Mouse (Mus musculus) forebrain, embryonic 11.5 days (tissue): ENCODE results near the gene Gimap3. TPM values are rescaled to one million over a fixed set of nuclear protein-coding genes. Genes with fewer than 3 reads are reported as not detected.

ENCODE experiments used
- ATAC-seq: fragments of 200-750 bp; cut with Nextera tagmentation; replicated peaks from 2 replicates; pipeline ENCODE4 v1.8.0; 2017; ENCODE audit warnings: moderate TSS enrichment; ENCODE audit not compliant: low FRiP score
- DNase-seq: peaks from one replicate; pipeline ENCODE4 v3.0.0-alpha.2; 2017; ENCODE audit warnings: low spot score
- H3K27ac ChIP-seq: fragments of 300-500 bp; sonication (generic); 2 replicates; pipeline ENCODE4 v1.5.1; 2014; ENCODE audit warnings: low read depth, low read length
- H3K27me3 ChIP-seq: fragments of 300-500 bp; sonication (generic); 2 replicates; pipeline ENCODE4 v1.6.1; 2014; ENCODE audit warnings: mild to moderate bottlenecking, low read length, mixed read lengths; ENCODE audit not compliant: control insufficient read depth, insufficient read depth
- H3K36me3 ChIP-seq: fragments of 300-500 bp; sonication (generic); 2 replicates; pipeline ENCODE4 v1.6.1; 2014; ENCODE audit warnings: mild to moderate bottlenecking, low read length, moderate library complexity, mixed read lengths; ENCODE audit not compliant: control insufficient read depth, insufficient read depth
- H3K4me1 ChIP-seq: fragments of 300-500 bp; sonication (generic); replicated peaks from 2 replicates; pipeline ENCODE4 v1.6.1; 2014; ENCODE audit warnings: low read length, mixed read lengths; ENCODE audit not compliant: control insufficient read depth, insufficient read depth
- H3K4me2 ChIP-seq: fragments of 300-500 bp; sonication (generic); 2 replicates; pipeline ENCODE4 v1.6.1; 2014; ENCODE audit warnings: low read depth, mild to moderate bottlenecking, low read length, moderate library complexity, mixed read lengths; ENCODE audit not compliant: severe bottlenecking
- H3K4me3 ChIP-seq: fragments of 300-500 bp; sonication (generic); 2 replicates; pipeline ENCODE4 v1.5.1; 2014; ENCODE audit warnings: low read depth, low read length
- H3K9ac ChIP-seq: fragments of 300-500 bp; sonication (generic); 2 replicates; pipeline ENCODE4 v1.6.1; 2014; ENCODE audit warnings: low read length
- H3K9me3 ChIP-seq: fragments of 300-500 bp; sonication (generic); 2 replicates; pipeline ENCODE4 v1.6.1; 2016; ENCODE audit warnings: low read length, mixed read lengths; ENCODE audit not compliant: control insufficient read depth
- WGBS: fragments of 180-500 bp; shearing (Covaris S2); extraction: QIAGEN DNeasy Blood & Tissue Kit; methylation state at CpG from one replicate; pipeline ENCODE4 v1.1.7; 2014; 5-methylcytosine and 5-hydroxymethylcytosine counted together
- polyA plus RNA-seq: library from polyadenylated mRNA; unstranded; fragments of >200 nt; fragmentation: Nextera tagmentation; extraction: Ambion mirVana; gene quantifications from 2 replicates; pipeline ENCODE4 v1.2.1, GENCODE M21; 2014

Gene Gimap3
- polyA plus RNA-seq, 1 experiment from 2014 or later, result not detected

DNA sequence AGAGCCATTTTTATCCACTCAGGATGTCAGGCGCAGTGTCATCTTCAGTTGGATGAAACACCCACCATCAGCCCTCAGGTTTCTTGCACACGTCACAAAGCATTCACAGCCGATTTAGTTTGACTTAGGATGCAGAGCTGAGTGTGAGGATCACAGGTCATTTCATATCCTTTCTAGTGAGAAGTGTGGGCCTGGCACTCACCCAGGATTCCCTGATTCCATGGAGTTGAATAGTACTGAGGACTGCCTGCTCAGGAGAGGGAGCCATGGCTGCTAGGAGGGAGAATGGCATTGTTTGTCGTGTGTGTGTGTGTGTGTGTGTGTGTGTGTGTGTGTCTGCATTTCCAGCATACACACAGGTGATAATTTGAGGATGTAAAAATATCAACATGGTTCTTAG lies 50.3 kb downstream of the Gimap3 start:
- 85% methylated on average over 4 of the region's 4 CpGs for WGBS
- no peak for DNase-seq
- no peaks in the 10 kb centered on the region for H3K4me1 ChIP-seq
- H3K4me2 ChIP-seq, result no peak overlapping the region
- ATAC-seq, result no peak
- no peak overlapping the region for H3K9ac ChIP-seq
- H3K27ac ChIP-seq, result no peak overlapping the region
- H3K27me3 ChIP-seq, result no peaks in the 10 kb centered on the region
- H3K9me3 ChIP-seq, result no peaks in the 10 kb centered on the region
- H3K4me3 ChIP-seq, result no peak overlapping the region
- no peaks in the 10 kb centered on the region for H3K36me3 ChIP-seq

DNA sequence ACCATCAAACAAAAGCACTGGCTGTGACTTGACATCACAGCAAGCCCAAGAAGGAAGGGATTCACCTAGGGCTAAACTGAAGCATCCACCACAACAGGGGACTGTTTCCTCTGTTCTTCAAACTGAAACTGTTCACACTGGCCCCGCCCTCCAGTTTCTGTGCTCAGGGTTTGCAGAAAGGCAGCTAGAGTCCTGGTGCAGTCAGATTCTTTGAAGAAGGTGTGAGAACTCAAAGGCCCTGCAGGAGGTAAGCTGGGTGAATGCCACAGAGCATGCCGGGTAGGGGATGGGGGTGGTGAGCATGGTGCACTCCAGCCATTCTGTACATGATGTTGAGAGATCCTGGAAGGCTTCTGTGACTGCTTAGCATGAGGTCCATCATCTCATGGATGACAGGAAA lies 52.2 kb downstream of the Gimap3 start, which contains the start of the genes Gm28053 and Gimap7:
Gene Gm28053 (plus strand): TSS at position 153 of the 400 bp plus-strand sequence.
Gene Gimap7 (plus strand): TSS at position 167 of the 400 bp plus-strand sequence.
- WGBS, result 52% methylated on average over 2 of the region's 2 CpGs
- no peaks in the 10 kb centered on the region for H3K4me1 ChIP-seq
- ATAC-seq, result no peak
- no peaks in the 10 kb centered on the region for H3K36me3 ChIP-seq
- no peak for DNase-seq
- H3K27ac ChIP-seq, result no peak within 1 kb of the TSS
- H3K27me3 ChIP-seq, result no peaks in the 10 kb centered on the region
- H3K4me2 ChIP-seq, result no peak within 1 kb of the TSS
- H3K9me3 ChIP-seq, result no peaks in the 10 kb centered on the region
- H3K9ac ChIP-seq, result no peak within 1 kb of the TSS
- no peak within 1 kb of the TSS for H3K4me3 ChIP-seq

Other genes starting within 250 kb of the Gimap3 start
- 52.5 and 56.6 TPM in 2 replicates for gene Atp6v0e2, start 233.2 kb downstream of the Gimap3 start, polyA plus RNA-seq
- 12.6 and 13.7 TPM in 2 replicates for gene Lrrc61, start 216.1 kb downstream of the Gimap3 start, polyA plus RNA-seq
- 0.60 and 0.84 TPM in 2 replicates for gene Rarres2, start 198.1 kb downstream of the Gimap3 start, polyA plus RNA-seq
- gene Gm45021, start 181.2 kb downstream of the Gimap3 start, polyA plus RNA-seq, result not detected in 2 replicates
- 50.2 and 50.6 TPM in 2 replicates for gene Repin1, start 177.0 kb downstream of the Gimap3 start, polyA plus RNA-seq
- 0.67 TPM in 1 of 2 replicates, not detected in the other for gene Gm44965, start 176.9 kb downstream of the Gimap3 start, polyA plus RNA-seq
- gene Zfp775, start 168.8 kb downstream of the Gimap3 start, polyA plus RNA-seq, result 12.7 and 14.2 TPM in 2 replicates
- 0.48 and 0.60 TPM in 2 replicates for gene AI854703, start 144.1 kb downstream of the Gimap3 start, polyA plus RNA-seq
- gene Gimap8, start 123.6 kb downstream of the Gimap3 start, polyA plus RNA-seq, result 0.16 and 0.31 TPM in 2 replicates
- 3.1 and 3.3 TPM in 2 replicates for gene Gimap9, start 94.7 kb downstream of the Gimap3 start, polyA plus RNA-seq
- 4.3 and 4.5 TPM in 2 replicates for gene Gimap4, start 86.3 kb downstream of the Gimap3 start, polyA plus RNA-seq
- gene Gimap6, start 62.6 kb downstream of the Gimap3 start, polyA plus RNA-seq, result 7.1 and 8.7 TPM in 2 replicates
- 0.94 TPM in 1 of 2 replicates, not detected in the other for gene Gm28053, start 52.2 kb downstream of the Gimap3 start, polyA plus RNA-seq
- gene Gimap7, start 52.2 kb downstream of the Gimap3 start, polyA plus RNA-seq, result not detected in 2 replicates
- gene Gimap1, start 31.8 kb downstream of the Gimap3 start, polyA plus RNA-seq, result 5.4 and 6.4 TPM in 2 replicates
- 0.71 and 1.5 TPM in 2 replicates for gene Gimap5, start 24.7 kb downstream of the Gimap3 start, polyA plus RNA-seq
- gene Tmem176a, start 70.1 kb upstream of the Gimap3 start, polyA plus RNA-seq, result 15.7 and 18.2 TPM in 2 replicates
- gene Tmem176b, start 70.6 kb upstream of the Gimap3 start, polyA plus RNA-seq, result 50.5 and 51.0 TPM in 2 replicates
- gene Aoc1, start 102.0 kb upstream of the Gimap3 start, polyA plus RNA-seq, result not detected in 2 replicates
- gene 1600015I10Rik, start 159.0 kb upstream of the Gimap3 start, polyA plus RNA-seq, result not detected in 2 replicates
- not detected in 2 replicates for gene Doxl2, start 204.1 kb upstream of the Gimap3 start, polyA plus RNA-seq
- not detected in 2 replicates for gene Svs1, start 216.0 kb upstream of the Gimap3 start, polyA plus RNA-seq